Mouse (Mus musculus): ENCODE measurements around the gene B3gnt2. TPM values are rescaled to one million over a fixed set of nuclear protein-coding genes. Genes with fewer than 3 reads are reported as not detected.

The B3gnt2 gene
- total RNA-seq, 2 experiments from 2014 or later = 14.0 to 15.2 TPM

DNA sequence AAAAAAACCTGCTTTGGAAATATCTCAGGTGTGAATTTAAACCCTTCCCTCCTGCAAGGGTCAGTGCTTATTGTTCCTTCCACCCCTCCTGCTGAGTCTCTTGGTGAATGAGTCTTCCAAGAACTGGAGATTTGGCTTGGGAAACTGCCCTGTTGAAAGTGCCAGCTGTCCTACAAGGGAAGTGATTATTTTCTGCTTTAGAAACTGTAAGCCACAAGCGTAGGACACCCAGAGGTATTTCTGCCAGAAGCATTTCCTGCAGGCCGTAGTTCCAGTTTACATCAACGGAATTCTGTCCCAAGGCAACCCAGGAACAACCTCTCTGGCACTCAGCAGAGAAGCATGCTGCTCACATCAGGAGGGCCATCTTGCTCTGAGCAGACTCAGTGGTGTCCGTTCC, 12.6 kb upstream of the B3gnt2 start:
- no peak for DNase-seq (ENCODE audit: low spot score in 2 of 2)
- intact Hi-C loops (cut with DNase I) = no loop called here

DNA sequence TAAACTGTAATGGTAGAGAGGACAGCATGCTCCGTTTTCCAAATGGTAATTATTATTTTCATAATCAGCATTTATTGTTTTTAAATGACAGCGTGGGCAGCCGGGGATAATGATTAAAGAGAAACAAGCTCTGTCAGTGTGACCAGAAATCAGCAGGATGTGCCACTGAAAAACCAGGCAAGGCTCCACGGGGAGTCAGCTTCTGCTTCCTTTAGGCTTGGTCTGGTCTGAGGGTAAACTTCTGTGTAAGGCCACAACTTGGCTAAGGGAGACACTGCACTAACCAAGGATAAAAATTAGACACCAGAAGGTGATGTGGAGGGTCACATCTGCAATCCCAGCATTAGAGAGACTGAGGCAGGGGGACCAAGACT, 11.5 kb upstream of the B3gnt2 start:
- intact Hi-C loops (cut with DNase I) = no loop called here
- no peak for DNase-seq (ENCODE audit: low spot score in 2 of 2)

- intact Hi-C loops (cut with DNase I) = no loop called here
- DNase-seq (ENCODE audit: low spot score in 2 of 2) = no peak
Observed at GRCm38 (mm10) chr11:22871628-22872306, 11.0 kb upstream of the B3gnt2 start.

GRCm38 (mm10) chr11:22868582-22868981, 7.8 kb upstream of the B3gnt2 start:
- DNase-seq (ENCODE audit: low spot score in 2 of 2) = no peak
- intact Hi-C loops (cut with DNase I) = no loop called here

DNA sequence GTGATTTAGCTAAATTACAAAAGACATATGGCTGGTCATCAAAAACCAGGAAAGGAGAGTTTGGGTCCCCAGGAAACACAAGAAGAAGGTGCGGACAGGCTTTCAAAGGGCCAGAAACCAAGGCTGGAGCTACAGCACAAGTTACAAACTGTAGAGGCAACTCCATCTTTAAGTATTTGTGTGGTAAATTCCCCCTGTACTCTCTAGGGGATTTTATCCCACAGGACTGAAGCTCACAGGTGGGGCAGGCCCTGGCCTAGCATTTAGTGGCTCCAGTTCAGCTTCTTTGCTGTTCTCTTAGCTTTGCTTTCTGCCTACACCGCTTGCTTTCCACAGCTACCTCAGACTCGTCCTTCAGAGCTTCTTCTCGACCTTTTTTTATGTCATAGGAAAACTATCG, 6.9 kb upstream of the B3gnt2 start:
- intact Hi-C loops (cut with DNase I) = no loop called here
- no peak for DNase-seq (ENCODE audit: low spot score in 2 of 2)

GRCm38 (mm10) chr11:22865635-22866246, 5.0 kb upstream of the B3gnt2 start:
- no peak for DNase-seq (ENCODE audit: low spot score in 2 of 2)
- intact Hi-C loops (cut with DNase I) = no loop called here

DNA sequence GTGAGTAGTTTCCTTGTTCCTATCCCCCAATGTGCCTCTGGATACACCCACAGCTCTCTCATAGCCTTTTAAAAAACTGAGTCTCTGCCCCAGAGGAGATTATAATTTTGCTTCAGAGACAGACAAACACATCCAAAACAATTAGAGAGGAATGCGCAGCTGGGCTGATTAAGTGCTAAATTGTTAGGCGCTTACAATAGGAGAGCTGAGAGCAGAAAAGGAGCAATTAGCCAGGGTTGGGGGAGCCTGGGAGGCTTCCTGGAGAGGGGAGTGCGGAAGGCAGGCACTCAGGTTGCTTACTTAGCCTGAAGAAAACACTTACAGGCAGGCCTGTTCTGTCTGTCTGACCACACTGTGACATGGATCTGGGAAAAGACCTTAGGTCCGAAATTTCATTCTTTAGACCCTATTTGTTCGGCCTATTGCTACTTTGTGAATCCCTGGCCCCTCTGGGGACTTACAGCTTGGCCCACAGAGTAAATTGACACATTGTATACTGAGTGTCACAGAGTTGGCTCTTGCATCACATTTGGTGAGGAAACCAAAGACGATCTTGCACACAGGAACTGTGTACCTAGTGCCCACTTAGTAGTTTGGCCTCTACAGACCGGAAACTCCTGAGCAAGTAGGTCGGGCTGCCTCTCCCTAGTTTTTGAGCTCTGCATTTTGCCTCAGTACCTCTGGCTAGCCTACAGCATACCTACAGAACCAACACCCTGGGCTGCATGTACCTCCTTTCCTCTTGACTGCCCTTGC, 3.7 kb upstream of the B3gnt2 start:
- intact Hi-C loops (cut with DNase I) = no loop called here

GRCm38 (mm10) chr11:22863581-22863980, 2.8 kb upstream of the B3gnt2 start:
- intact Hi-C loops (cut with DNase I) = no loop called here
- no peak for DNase-seq (ENCODE audit: low spot score in 2 of 2)

More for the DNA sequence above, 3.7 kb upstream of the B3gnt2 start:
- no peak for DNase-seq (ENCODE audit: low spot score in 2 of 2)

- DNase-seq (ENCODE audit: low spot score in 2 of 2) = no peak
- intact Hi-C loops (cut with DNase I) = no loop called here
Observed at GRCm38 (mm10) chr11:22861315-22861714, 554 bp upstream of the B3gnt2 start.

DNA sequence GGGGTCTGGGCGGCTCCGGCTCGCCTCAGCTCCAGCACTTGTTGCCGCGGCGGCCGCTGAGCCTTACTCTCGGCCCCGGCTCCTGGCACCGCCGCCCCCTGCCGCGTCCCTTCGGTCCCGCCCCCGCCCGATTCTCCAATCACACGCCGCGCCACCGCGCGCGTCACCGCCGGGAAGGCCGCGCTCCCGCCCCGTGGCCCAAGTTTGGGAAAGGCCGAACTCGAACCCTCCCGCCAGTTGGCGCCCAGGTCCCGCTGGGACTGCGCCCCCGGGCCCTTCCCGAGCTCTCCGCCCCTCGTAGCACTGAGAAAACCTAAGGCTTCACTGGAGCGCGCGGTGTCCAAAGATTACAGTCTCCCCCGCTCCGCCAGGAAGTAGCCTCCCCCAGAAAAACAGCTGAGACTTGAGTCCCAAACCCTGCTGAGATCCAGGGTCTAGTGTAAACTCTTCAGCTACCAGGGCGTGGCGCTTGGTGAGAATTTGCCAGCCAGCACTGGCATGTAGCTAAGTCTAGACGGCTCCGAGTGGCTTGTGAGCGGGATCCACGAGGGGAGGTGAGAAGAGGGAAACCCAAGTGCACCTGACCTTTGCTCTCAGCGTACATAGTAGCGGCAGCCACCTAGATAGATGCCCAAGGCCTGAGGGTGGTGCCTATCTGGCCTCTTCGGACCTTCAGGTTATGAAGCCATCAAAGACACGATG, 977 bp downstream of the B3gnt2 start:
- intact Hi-C loops (cut with DNase I) = loop anchor here (2.0 to 5.0 kb wide), 3 partner anchors 15 to 227 kb away; no protein-coding TSS in a partner anchor
- peak; percentile 76 to 83 for DNase-seq (ENCODE audit: low spot score in 2 of 2)

DNA sequence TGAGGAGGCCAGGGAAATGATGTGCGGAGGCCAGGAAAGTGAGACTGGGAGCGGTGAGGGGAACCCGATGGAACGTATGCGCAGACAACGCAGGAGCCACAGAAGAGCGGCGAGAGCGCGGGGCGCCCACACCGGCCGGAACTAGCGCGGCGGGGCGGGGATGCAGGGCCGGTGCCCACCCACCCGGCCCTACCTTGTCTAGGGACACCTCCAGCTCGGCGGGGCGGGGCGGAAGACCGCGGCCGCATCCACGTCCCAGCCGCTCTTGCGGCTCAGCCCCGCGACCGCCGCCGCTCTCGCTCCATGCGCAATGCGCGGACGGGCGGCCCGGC, 1.5 kb downstream of the B3gnt2 start:
- DNase-seq (ENCODE audit: low spot score in 2 of 2) = peak in 1 of 2 experiments; percentile 33
- intact Hi-C loops (cut with DNase I) = loop anchor here (2.0 to 5.0 kb wide), 3 partner anchors 14 to 227 kb away; no protein-coding TSS in a partner anchor

- no peak for DNase-seq (ENCODE audit: low spot score in 2 of 2)
- intact Hi-C loops (cut with DNase I) = loop anchor here (2.0 to 5.0 kb wide), 3 partner anchors 14 to 226 kb away; no protein-coding TSS in a partner anchor
Observed at GRCm38 (mm10) chr11:22858441-22859300, 2.1 kb downstream of the B3gnt2 start.

DNA sequence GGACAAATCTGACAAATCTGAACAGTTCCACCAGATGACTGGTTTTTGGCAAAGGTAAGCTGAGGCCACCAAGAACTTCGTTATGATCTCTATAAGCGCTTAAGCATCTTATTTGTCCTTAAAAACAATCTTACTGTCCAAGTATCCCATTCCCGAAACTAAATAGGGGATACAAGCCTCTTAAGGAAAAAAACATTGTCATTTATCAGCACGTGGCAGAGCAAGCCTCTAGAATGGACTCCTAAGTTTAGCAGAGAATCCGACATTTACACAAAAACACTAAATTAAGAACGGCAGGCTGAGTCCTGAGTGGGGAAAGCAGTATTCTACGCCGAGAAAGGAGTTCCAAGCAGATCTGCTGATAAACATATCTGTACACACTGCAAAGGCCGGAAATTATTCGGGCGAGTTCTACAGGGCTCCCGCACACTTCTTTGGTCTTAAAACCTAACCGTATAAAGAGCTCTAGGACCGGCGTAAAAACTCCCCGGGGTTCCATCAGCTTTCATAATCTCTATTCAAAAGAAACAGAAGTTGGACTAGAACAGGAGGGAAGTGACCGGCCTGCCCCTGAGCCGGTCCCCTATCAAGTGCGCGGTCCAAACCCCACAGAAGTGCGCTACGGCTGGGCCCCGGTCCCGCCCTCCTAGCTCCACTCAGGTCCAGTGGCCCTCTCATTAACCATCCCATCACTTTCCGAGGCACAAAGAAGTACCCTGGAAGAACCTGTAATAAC, 2.9 kb downstream of the B3gnt2 start:
- intact Hi-C loops (cut with DNase I) = loop anchor here (2.0 to 5.0 kb wide), 3 partner anchors 13 to 226 kb away; no protein-coding TSS in a partner anchor
- no peak for DNase-seq (ENCODE audit: low spot score in 2 of 2)

DNA sequence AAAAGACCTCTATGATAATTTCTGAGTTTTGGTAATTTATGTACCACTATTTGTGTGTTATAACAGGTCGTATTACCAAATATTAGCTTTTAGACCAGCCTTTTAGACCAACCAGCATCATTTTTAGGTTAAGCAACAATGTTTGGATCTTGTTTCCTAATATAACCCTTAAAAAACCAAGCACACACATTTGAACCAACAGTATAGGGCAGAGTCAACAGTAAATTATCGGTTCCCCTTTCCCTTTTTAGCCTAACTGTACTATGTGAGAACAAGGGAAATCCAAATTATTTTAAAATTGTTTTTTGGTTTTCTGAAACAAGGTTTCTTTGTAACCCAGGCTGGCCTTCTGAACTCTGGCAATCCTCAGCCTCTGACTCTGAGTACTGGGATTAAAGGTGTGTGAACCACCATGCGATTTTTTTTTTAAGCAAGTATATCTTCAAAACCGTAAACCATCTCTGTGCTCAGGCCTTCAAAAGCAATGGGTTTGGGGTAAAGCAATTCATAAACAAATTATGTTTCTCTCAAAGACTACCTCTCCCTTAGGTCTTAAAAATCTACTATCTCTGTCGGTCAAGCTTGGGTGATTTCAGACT, 3.6 kb downstream of the B3gnt2 start:
- intact Hi-C loops (cut with DNase I) = loop anchor here (5.0 kb wide), 2 partner anchors 80 to 225 kb away; no protein-coding TSS in a partner anchor
- DNase-seq (ENCODE audit: low spot score in 2 of 2) = no peak

DNA sequence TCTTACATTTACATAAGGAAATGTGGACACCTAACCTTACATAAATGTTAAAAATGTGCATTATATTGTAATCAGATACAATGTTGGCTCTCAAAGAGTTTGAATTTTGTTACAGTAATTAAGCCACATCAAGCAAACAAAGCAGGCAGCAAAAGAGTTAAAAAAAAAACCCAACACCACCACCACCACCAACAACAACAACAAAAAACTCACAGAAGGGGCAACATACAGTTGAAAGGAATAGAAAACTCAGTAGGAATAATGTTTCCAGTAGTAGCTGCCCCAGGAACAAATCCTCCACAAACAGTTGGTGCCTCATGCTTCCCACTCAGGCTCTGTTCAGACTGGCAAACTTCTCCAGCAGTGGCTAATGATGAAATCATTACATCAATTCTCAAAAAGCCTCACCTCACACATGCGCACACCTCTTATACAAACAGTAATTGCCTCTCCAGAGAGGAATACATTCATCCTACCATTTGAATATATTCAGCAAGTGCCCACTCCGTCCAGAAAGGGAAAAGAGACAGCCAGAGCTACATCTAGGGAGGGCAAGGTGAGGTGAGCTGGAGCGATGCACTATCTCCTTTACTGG, 4.3 kb downstream of the B3gnt2 start:
- DNase-seq (ENCODE audit: low spot score in 2 of 2) = peak in 1 of 2 experiments; percentile 37
- intact Hi-C loops (cut with DNase I) = loop anchor here (5.0 kb wide), 2 partner anchors 81 to 224 kb away; no protein-coding TSS in a partner anchor

DNA sequence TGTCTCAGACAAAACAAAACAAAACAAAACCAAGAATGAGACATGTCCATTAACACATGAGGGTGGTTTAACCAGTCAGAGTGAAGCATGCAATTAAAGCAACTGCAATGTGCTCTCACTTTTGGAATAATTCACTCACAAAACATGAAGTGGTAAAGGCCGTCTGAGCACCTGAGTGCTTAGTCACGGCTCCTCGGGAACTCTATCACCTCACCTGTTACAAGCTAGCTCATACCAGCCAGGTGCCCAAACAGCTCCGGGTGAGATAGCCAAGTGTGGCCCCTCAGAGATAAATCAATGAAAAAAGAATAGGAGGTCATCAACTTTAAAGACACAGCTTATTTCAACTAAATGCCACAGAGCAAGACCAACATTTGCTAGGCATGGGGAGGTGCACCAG, 6.2 kb downstream of the B3gnt2 start:
- intact Hi-C loops (cut with DNase I) = no loop called here
- no peak for DNase-seq (ENCODE audit: low spot score in 2 of 2)

GRCm38 (mm10) chr11:22853477-22854157, 7.1 kb downstream of the B3gnt2 start:
- DNase-seq (ENCODE audit: low spot score in 2 of 2) = no peak
- intact Hi-C loops (cut with DNase I) = no loop called here
